Comparison of ENCODE assay signal across 8 mouse cellular contexts in genomic region chr8:62951173-62952134, GRCm38 (mm10). TPM values are rescaled to one million over a fixed set of nuclear protein-coding genes. Genes with fewer than 3 reads are reported as not detected.
DNase-seq lines count a peak whose midpoint lies in the region; ATAC-seq lines count a peak whose summit lies in the region.

No protein-coding gene starts in this region.

- under 1% methylated on average over 49 of the region's 50 CpGs for WGBS in heart, embryonic 15.5 days
- under 1% methylated on average over 50 of the region's 50 CpGs for WGBS in midbrain, embryonic 14.5 days

- H3K4me3 ChIP-seq in heart, embryonic 15.5 days, result peak overlapping the region; percentile 57
- peak overlapping the region; percentile 70 for H3K4me3 ChIP-seq in midbrain, embryonic 14.5 days (replicated peaks; ENCODE audit: low read depth, low read length)

- H3K9ac ChIP-seq in heart, embryonic 15.5 days, result peak overlapping the region; percentile 49
- peak overlapping the region; percentile 92 for H3K9ac ChIP-seq in midbrain, embryonic 14.5 days (replicated peaks; ENCODE audit: low read length)

- peaks cover 3% of the 10 kb centered on the region for H3K27me3 ChIP-seq in heart, embryonic 15.5 days
- no peaks in the 10 kb centered on the region for H3K27me3 ChIP-seq in midbrain, embryonic 14.5 days (ENCODE audit: control insufficient read depth, insufficient read depth, low read length)

- H3K9me3 ChIP-seq in heart, embryonic 15.5 days (replicated peaks), result no peaks in the 10 kb centered on the region
- no peaks in the 10 kb centered on the region for H3K9me3 ChIP-seq in midbrain, embryonic 14.5 days (ENCODE audit: control insufficient read depth, low read length)

- ATAC-seq in heart, embryonic 15.5 days (replicated peaks; ENCODE audit: insufficient number of reproducible peaks, insufficient read depth, low FRiP score, low read depth), result peak; percentile 55; the same call in 1 of the 2 replicates
- ATAC-seq in midbrain, embryonic 14.5 days (ENCODE audit: low FRiP score, low TSS enrichment), result peak; percentile 87

- peaks cover 7% of the 10 kb centered on the region for H3K4me1 ChIP-seq in heart, embryonic 15.5 days (replicated peaks)
- H3K4me1 ChIP-seq in midbrain, embryonic 14.5 days (ENCODE audit: control insufficient read depth, insufficient read depth, low read length), result 0 out of 2 replicates have a peak, but pooled peaks cover 3% of the 10 kb centered on the region

- no peaks in the 10 kb centered on the region for H3K36me3 ChIP-seq in heart, embryonic 15.5 days
- H3K36me3 ChIP-seq in midbrain, embryonic 14.5 days (ENCODE audit: control insufficient read depth, insufficient read depth, low read length), result no peaks in the 10 kb centered on the region

- no peak for DNase-seq in heart, adult 11 months
- DNase-seq in cerebellum, postnatal 25 days, result peak; percentile 18 to 46
- DNase-seq in frontal cortex, postnatal 10 days (ENCODE audit: low spot score in 2 of 2), result peak; percentile 11 to 49
- peak; percentile 19 for DNase-seq in left cerebral cortex, adult 11 months (ENCODE audit: low spot score)
- DNase-seq in midbrain, embryonic 14.5 days, result peak; percentile 83
- peak; percentile 27 for DNase-seq in yolk sac, embryonic 10.5 days (ENCODE audit: low spot score)
- no peak for DNase-seq in spleen, adult 12 weeks (ENCODE audit: low spot score)

- peak overlapping the region; percentile 97 for H3K4me2 ChIP-seq in heart, embryonic 15.5 days
- peak overlapping the region; percentile 79 for H3K4me2 ChIP-seq in midbrain, embryonic 14.5 days (ENCODE audit: low read length)

- no peak overlapping the region for H3K27ac ChIP-seq in heart, embryonic 15.5 days
- H3K27ac ChIP-seq in midbrain, embryonic 14.5 days (replicated peaks; ENCODE audit: low read depth, low read length), result peak overlapping the region; percentile 87

RNA-seq across cellular contexts. Expression of gene Spock3, which starts 0.6 kb away (rescaled TPM):
- polyA plus RNA-seq in heart, embryonic 15.5 days (2015; fragmentation: Nextera tagmentation; extraction: Ambion mirVana), result 1.8 and 2.7 TPM in 2 replicates
- polyA plus RNA-seq in midbrain, embryonic 14.5 days (2014; fragmentation: Nextera tagmentation; extraction: Ambion mirVana), result 59.1 and 61.5 TPM in 2 replicates

Comparison
In these comparisons a context has a peak if more than half of its experiments do, and no peak if none do; other contexts are left out.
1. DNase-seq: peak in cerebellum, postnatal 25 days (2 of 2), frontal cortex, postnatal 10 days (2 of 2), left cerebral cortex, adult 11 months (single experiment), midbrain, embryonic 14.5 days (single experiment) and yolk sac, embryonic 10.5 days (single experiment); none in heart, adult 11 months (single experiment) and spleen, adult 12 weeks (single experiment).
2. RNA of gene Spock3, which starts 0.6 kb away (polyA plus RNA-seq): 59.1 to 61.5 TPM in midbrain, embryonic 14.5 days; 1.8 to 2.7 TPM in heart, embryonic 15.5 days; every median in the first group is over 10 times any median in the second.